Mouse (Mus musculus) CH12.LX (cell line): ENCODE results near the gene Lrrn2. TPM values are rescaled to one million over a fixed set of nuclear protein-coding genes. Genes with fewer than 3 reads are reported as not detected.

Experiments
- DNase-seq: peaks from one replicate; pipeline ENCODE4 v3.0.0-alpha.2; 2013; ENCODE audit errors: extremely low read depth
- H3K27ac ChIP-seq: 2 replicates; pipeline ENCODE4 v1.5.1; 2012; ENCODE audit warnings: low read depth, mild to moderate bottlenecking, control low read depth, moderate library complexity; ENCODE audit not compliant: insufficient read depth
- H3K27me3 ChIP-seq: replicated peaks from 2 replicates; pipeline ENCODE3; 2012; ENCODE audit warnings: inconsistent platforms
- H3K36me3 ChIP-seq, 2 experiments: replicated peaks in 1 of 2; 2 replicates each; pipeline versions ENCODE3 to v1.6.1; 2012; ENCODE audit warnings: inconsistent platforms in 1 of 2, low read length in 1 of 2, mild to moderate bottlenecking in 1 of 2, mixed read lengths in 1 of 2, moderate library complexity in 1 of 2; ENCODE audit not compliant: control insufficient read depth in 1 of 2, insufficient read depth in 1 of 2
- H3K4me1 ChIP-seq, 2 experiments: 2 replicates each; pipeline ENCODE4 v1.6.1; 2012; ENCODE audit warnings: inconsistent platforms in 1 of 2, moderate library complexity in 1 of 2; ENCODE audit not compliant: insufficient read depth in 2 of 2, control insufficient read depth in 1 of 2
- H3K4me2 ChIP-seq: 2 replicates; pipeline ENCODE4 v1.6.1; 2012; ENCODE audit warnings: low read depth, mild to moderate bottlenecking, control low read depth; ENCODE audit not compliant: poor library complexity, insufficient read depth, severe bottlenecking
- H3K4me3 ChIP-seq, 3 experiments: fragments of 150-350 bp in 1 of 3; sonication (generic) in 1 of 3; replicated peaks in 1 of 3; 2 replicates each; pipeline versions ENCODE3 to v1.5.1; 2011 to 2012; ENCODE audit warnings: low read depth in 2 of 3, low read length in 2 of 3, mild to moderate bottlenecking in 2 of 3, moderate library complexity in 2 of 3, control low read depth in 1 of 3, improper control_type of control experiment in 1 of 3, inconsistent platforms in 1 of 3, mixed read lengths in 1 of 3; ENCODE audit not compliant: poor library complexity in 1 of 3
- H3K79me2 ChIP-seq: replicated peaks from 2 replicates; pipeline ENCODE4 v1.6.1; 2012; ENCODE audit warnings: mild to moderate bottlenecking, moderate library complexity; ENCODE audit not compliant: control insufficient read depth, poor library complexity, insufficient read depth, severe bottlenecking; ENCODE audit errors: extremely low read depth
- H3K9ac ChIP-seq: 2 replicates; pipeline ENCODE4 v1.6.1; 2012; ENCODE audit warnings: low read depth, mild to moderate bottlenecking, control low read depth, moderate library complexity; ENCODE audit not compliant: insufficient read depth
- H3K9me3 ChIP-seq: replicated peaks from 2 replicates; pipeline ENCODE3; 2012; ENCODE audit warnings: low read length, inconsistent platforms, mixed read lengths
- BHLHE40 ChIP-seq: IDR thresholded peaks from 2 replicates; pipeline ENCODE4 v1.6.1; 2011; ENCODE audit warnings: mild to moderate bottlenecking, low read depth, low read length, improper control_type of control experiment
- CHD1 ChIP-seq: IDR thresholded peaks from 2 replicates; pipeline ENCODE4 v1.6.1; 2012; ENCODE audit warnings: low read depth, low read length, improper control_type of control experiment, inconsistent platforms
- CHD2 ChIP-seq: IDR thresholded peaks from 2 replicates; pipeline ENCODE4 v1.6.1; 2011; ENCODE audit warnings: low read length, improper control_type of control experiment
- ELF1 ChIP-seq: IDR thresholded peaks from 2 replicates; pipeline ENCODE4 v1.6.1; 2014; ENCODE audit warnings: low read depth, mild to moderate bottlenecking, inconsistent platforms, low read length, improper control_type of control experiment
- HCFC1 ChIP-seq: IDR thresholded peaks from 2 replicates; pipeline ENCODE4 v1.6.1; 2012; ENCODE audit warnings: low read depth, mild to moderate bottlenecking, inconsistent platforms, low read length, improper control_type of control experiment
- IRF4 ChIP-seq: IDR thresholded peaks from 2 replicates; pipeline ENCODE4 v1.6.1; 2014; ENCODE audit warnings: low read depth, mild to moderate bottlenecking, inconsistent platforms, low read length, improper control_type of control experiment
- JUN ChIP-seq: IDR thresholded peaks from 2 replicates; pipeline ENCODE4 v1.6.1; 2011; ENCODE audit warnings: low read depth, mild to moderate bottlenecking, low read length, improper control_type of control experiment, moderate library complexity; ENCODE audit not compliant: insufficient read depth
- MAZ ChIP-seq: IDR thresholded peaks from 2 replicates; pipeline ENCODE4 v1.6.1; 2012; ENCODE audit warnings: low read depth, mild to moderate bottlenecking, inconsistent platforms, low read length, improper control_type of control experiment, moderate library complexity
- MXI1 ChIP-seq: IDR thresholded peaks from 2 replicates; pipeline ENCODE4 v1.6.1; 2011; ENCODE audit warnings: mild to moderate bottlenecking, low read depth, low read length, improper control_type of control experiment
- MYC ChIP-seq: IDR thresholded peaks from 2 replicates; pipeline ENCODE4 v1.6.1; 2011; ENCODE audit warnings: low read depth, mild to moderate bottlenecking, improper control_type of control experiment, low read length
- NRF1 ChIP-seq: IDR thresholded peaks from 2 replicates; pipeline ENCODE4 v1.6.1; 2014; ENCODE audit warnings: low read depth, mild to moderate bottlenecking, inconsistent platforms, low read length, improper control_type of control experiment, moderate library complexity
- PAX5 ChIP-seq: IDR thresholded peaks from 2 replicates; pipeline ENCODE4 v1.6.1; 2012; ENCODE audit warnings: low read length, inconsistent platforms, mixed read lengths
- POLR2A ChIP-seq: IDR thresholded peaks from 2 replicates; pipeline ENCODE4 v1.6.1; 2011; ENCODE audit warnings: low read depth, mild to moderate bottlenecking, improper control_type of control experiment, low read length
- UBTF ChIP-seq: IDR thresholded peaks from 2 replicates; pipeline ENCODE4 v1.6.1; 2012; ENCODE audit warnings: low read depth, mild to moderate bottlenecking, inconsistent platforms, low read length, improper control_type of control experiment, moderate library complexity
- USF1 ChIP-seq: IDR thresholded peaks from 2 replicates; pipeline ENCODE4 v1.6.1; 2014; ENCODE audit warnings: low read depth, mild to moderate bottlenecking, inconsistent platforms, low read length, improper control_type of control experiment
- ZKSCAN1 ChIP-seq: IDR thresholded peaks from 2 replicates; pipeline ENCODE4 v1.6.1; 2012; ENCODE audit warnings: low read depth, inconsistent platforms, low read length, improper control_type of control experiment, borderline replicate concordance
- ZMIZ1 ChIP-seq: IDR thresholded peaks from 2 replicates; pipeline ENCODE4 v1.6.1; 2012; ENCODE audit warnings: low read depth, mild to moderate bottlenecking, inconsistent platforms, low read length, improper control_type of control experiment
- ZNF384 ChIP-seq: IDR thresholded peaks from 2 replicates; pipeline ENCODE4 v1.6.1; 2012; ENCODE audit warnings: low read depth, low read length, improper control_type of control experiment, inconsistent platforms
- dilution Hi-C: fragments of 300-500 bp; cut with MboI; formaldehyde crosslinking; loops from 2 replicates; pipeline ENCODE4 v1.14.3; 2020; ENCODE audit warnings: low sequenced_read_pairs; ENCODE audit not compliant: extremely low pct_unique_long_range_greater_than_20kb, extremely low pct_ligation_motif_present
- in situ Hi-C: fragments of 300-500 bp; cut with MboI; formaldehyde crosslinking; loops from 3 replicates; pipeline ENCODE4 v1.14.3; 2019; ENCODE audit warnings: low sequenced_read_pairs, low pct_ligation_motif_present, low pct_unique_long_range_greater_than_20kb, mixed read lengths
- polyA plus RNA-seq: library from polyadenylated mRNA; unstranded; fragments of >175 nt; gene quantifications from 2 replicates; pipeline ENCODE4 v1.2.1, GENCODE M21; 2012; ENCODE audit warnings: low read depth; ENCODE audit not compliant: insufficient read length
- total RNA-seq, 2 experiments: library from RNA; depleted of rRNA; stranded (reverse); fragments of 300-350 nt in 1 of 2; fragments of >200 nt in 1 of 2; gene quantifications; 2 replicates each; pipeline ENCODE4 v1.2.3; 2012 to 2014

Lrrn2 gene
- not detected in 2 replicates for total RNA-seq (2012; rRNA removed)
- not detected in 2 replicates for total RNA-seq (2014; rRNA removed)
- polyA plus RNA-seq = not detected in 2 replicates

DNA sequence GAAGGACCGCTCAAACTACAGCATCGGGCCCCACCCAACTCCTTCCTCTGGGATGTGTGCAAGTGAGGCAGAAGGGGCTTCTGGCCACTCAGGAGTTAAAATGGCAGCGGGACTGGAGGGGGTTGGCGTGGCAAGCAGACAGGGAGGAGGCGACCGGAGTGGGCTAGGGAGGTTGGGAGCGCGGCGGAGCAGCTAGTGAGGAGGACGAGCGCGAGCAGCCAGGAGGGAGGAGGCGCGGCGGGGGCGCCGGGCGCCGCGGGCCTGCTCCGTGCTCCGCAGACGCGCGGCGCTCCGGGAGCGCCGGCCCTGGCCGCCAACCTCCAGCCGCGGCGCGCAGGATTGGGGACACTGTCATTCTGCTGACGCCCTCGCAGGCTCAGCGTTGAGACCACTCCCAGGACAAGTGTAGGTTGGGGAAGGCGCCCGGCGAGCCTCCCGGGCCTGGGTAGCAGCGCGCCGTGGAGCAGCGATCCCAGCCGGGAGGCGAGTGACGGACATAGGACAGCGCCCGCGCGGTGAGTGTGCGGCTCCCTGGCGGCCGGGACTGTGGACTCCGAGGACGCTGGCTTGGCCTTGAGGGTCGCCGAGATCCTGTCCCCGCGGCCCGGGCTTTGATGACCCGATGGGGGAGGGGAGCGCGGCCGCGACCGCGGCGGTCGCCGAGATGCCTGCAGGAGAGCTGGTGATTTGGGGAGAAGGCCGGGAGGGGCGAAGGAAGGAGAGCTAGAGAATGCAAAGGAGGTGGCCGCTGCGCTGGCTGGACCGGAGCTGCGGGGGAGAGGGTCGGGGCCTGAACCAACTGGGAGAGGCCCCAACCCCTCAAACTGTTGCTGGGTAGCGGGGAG is at the start of gene Lrrn2:
Gene Lrrn2 (plus strand): TSS at position 113 of the 845 bp plus-strand sequence.
- dilution Hi-C loops = no loop called here

DNA sequence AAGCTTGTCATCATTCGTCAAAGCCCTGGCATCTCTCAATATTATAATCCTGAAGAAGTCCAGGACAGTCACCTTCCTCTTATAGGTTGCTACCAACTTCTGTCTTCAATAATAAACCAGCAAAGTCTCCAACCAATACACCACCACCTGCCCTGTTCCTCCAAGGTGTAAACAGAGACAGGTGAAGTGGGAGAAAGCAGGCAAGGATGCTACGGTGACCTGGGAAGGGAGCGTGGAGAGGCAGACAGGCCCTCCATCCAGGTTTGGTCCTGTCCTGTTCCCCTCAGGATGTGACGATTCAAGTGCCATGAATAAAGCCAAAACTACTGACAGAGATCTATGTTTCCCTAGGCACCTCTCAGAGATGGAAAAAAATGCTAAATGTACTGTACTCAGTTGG is 48.1 kb upstream of the Lrrn2 start:
- dilution Hi-C loops = no loop called here
- Histone ChIP-seq H3K4me2 (no peak overlapping the region), H3K27me3 (peaks cover 95% of the 10 kb centered on the region), H3K9me3 (peaks cover 9% of the 10 kb centered on the region), H3K27ac (no peak overlapping the region), H3K4me3 (no peak overlapping the region), H3K36me3 (no peaks in the 10 kb centered on the region), H3K4me1 (no peaks in the 10 kb centered on the region), H3K9ac (no peak overlapping the region), H3K79me2 (no peaks in the 10 kb centered on the region)
- in situ Hi-C loops = no loop called here
- DNase-seq = no peak
- TF ChIP-seq ZKSCAN1 (no peak), MAZ (no peak), HCFC1 (no peak), CHD2 (no peak), ZNF384 (no peak), USF1 (no peak), CHD1 (no peak)

More for the DNA sequence above, at the start of gene Lrrn2:
- Histone ChIP-seq H3K4me1 (no peaks in the 10 kb centered on the region), H3K27me3 (peaks cover 97% of the 10 kb centered on the region), H3K36me3 (no peaks in the 10 kb centered on the region), H3K79me2 (no peaks in the 10 kb centered on the region), H3K27ac (no peak within 1 kb of the TSS), H3K9ac (no peak within 1 kb of the TSS), H3K4me2 (no peak within 1 kb of the TSS), H3K4me3 (no peak within 1 kb of the TSS), H3K9me3 (no peaks in the 10 kb centered on the region)
- in situ Hi-C loops = no loop called here
- no peak for DNase-seq
- TF ChIP-seq NRF1 (no peak), PAX5 (no peak), POLR2A (no peak), IRF4 (no peak), ZMIZ1 (no peak), HCFC1 (no peak), ELF1 (no peak), JUN (no peak), ZNF384 (no peak), BHLHE40 (no peak), MXI1 (no peak), MYC (no peak), UBTF (no peak), CHD2 (no peak)
